Mouse (Mus musculus): Measurements from ENCODE around the gene Syt8.

DNA sequence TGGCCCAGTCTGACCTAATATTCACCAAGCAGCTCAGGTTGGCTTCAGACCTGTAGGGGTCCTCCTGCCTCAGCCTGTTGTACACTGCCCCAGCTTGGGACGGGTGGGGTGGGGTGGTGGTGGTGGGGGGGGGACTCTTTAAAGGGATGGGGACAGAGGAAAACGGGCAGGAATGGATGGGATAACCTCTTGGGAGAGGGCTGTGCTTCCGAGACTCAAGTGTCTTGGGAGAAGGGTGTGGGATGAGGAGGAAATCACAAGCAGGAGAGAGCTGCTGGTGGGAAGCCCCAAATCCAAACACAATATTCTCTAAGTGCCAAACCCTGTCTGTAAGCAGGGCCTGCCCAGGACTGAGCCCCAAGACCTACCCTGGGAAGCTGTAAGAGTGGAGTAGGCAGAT, 18.4 kb upstream of the Syt8 start:
- TF ChIP-seq POLR2A (IDR thresholded peaks at IDR 0.05; ENCODE audit: insufficient read depth, low read depth, low read length) = no peak
- no peak for TF ChIP-seq CTCF (IDR thresholded peaks at IDR 0.05)
